Mouse (Mus musculus): ENCODE measurements around the gene Hpgd. TPM values are rescaled to one million over a fixed set of nuclear protein-coding genes. Genes with fewer than 3 reads are reported as not detected.

Gene Hpgd
- polyA plus RNA-seq, 1 experiment: not detected

DNA sequence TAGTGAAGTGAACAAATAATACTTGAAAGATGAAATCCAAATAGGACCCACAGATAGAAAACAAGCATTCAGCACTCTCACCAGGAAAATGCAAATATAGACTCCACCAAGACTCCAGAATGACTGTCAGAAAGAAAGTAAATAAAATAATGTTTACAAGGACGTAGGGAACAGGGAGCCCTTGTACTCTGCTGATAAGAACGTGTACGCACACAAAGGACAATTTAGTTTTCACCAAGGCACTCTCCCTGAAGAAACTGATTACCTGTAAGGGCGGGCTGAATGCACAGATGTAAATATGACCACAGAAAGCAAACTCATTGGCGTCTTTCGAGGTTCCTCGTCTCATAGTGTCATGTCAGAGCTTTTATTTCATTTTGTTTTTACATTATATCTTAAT lies 10.2 kb downstream of the Hpgd start:
- Histone ChIP-seq H3K4me3 (ENCODE audit: insufficient read depth, low read depth, low read length) (no peak overlapping the region), H3K4me1 (ENCODE audit: control insufficient read depth, insufficient read depth, low read length) (no peaks in the 10 kb centered on the region), H3K27ac (ENCODE audit: insufficient read depth, low read depth, low read length) (no peak overlapping the region)
- WGBS: 87% methylated on average over 7 of the region's 7 CpGs
- TF ChIP-seq POLR2A (IDR thresholded peaks at IDR 0.05; ENCODE audit: insufficient read depth, low read depth, low read length) (no peak), CTCF (IDR thresholded peaks at IDR 0.05; ENCODE audit: insufficient read depth, low read depth, low read length) (no peak)

DNA sequence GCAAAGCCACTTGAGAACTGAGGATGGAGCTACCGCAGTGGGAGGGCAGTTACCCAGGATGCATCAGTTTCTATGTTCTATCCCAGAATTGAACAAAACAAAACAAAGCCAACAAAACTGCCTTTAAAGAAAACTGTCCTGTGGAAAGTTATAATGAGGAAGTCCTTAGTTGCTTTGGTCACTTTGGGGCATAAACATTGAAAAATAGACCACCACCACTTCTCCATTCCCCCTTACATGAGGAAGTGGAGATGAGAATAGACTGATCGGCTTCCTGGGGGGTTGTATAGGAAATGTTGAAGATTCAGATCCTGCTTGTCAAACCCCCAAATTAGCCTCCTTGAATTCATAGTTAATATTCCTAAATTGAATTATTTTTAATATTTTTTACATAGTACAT lies 19.2 kb downstream of the Hpgd start:
- Histone ChIP-seq H3K27ac (ENCODE audit: insufficient read depth, low read depth, low read length) (no peak overlapping the region), H3K4me1 (ENCODE audit: control insufficient read depth, insufficient read depth, low read length) (no peaks in the 10 kb centered on the region), H3K4me3 (ENCODE audit: insufficient read depth, low read depth, low read length) (no peak overlapping the region)
- WGBS: 96% methylated on average over 2 of the region's 2 CpGs
- TF ChIP-seq POLR2A (IDR thresholded peaks at IDR 0.05; ENCODE audit: insufficient read depth, low read depth, low read length) (no peak), CTCF (IDR thresholded peaks at IDR 0.05; ENCODE audit: insufficient read depth, low read depth, low read length) (no peak)

DNA sequence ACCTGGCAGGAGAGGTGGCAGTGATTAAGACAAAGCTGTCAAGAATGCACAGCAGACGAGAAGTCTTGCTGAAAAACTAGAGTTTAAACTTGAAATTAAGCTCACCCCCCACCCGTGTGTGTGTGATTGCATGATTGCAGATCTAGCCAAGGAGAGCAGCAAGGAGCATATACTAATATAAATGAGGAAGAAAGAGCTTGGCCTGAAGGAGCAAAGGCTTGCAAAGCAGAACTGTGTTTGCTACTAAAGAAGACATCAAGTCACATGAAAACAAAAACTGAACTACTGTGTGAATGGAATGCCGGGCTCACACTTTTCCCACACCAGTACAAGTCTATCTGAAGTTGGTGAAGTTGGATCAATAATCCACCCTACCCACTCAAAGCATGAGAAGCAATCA lies 20.8 kb downstream of the Hpgd start:
- 85% methylated on average over 3 of the region's 3 CpGs for WGBS
- H3K4me1 ChIP-seq (ENCODE audit: control insufficient read depth, insufficient read depth, low read length): no peaks in the 10 kb centered on the region
- no peak overlapping the region for H3K27ac ChIP-seq (ENCODE audit: insufficient read depth, low read depth, low read length)
- no peak for TF ChIP-seq CTCF (IDR thresholded peaks at IDR 0.05; ENCODE audit: insufficient read depth, low read depth, low read length)
- no peak overlapping the region for H3K4me3 ChIP-seq (ENCODE audit: insufficient read depth, low read depth, low read length)

DNA sequence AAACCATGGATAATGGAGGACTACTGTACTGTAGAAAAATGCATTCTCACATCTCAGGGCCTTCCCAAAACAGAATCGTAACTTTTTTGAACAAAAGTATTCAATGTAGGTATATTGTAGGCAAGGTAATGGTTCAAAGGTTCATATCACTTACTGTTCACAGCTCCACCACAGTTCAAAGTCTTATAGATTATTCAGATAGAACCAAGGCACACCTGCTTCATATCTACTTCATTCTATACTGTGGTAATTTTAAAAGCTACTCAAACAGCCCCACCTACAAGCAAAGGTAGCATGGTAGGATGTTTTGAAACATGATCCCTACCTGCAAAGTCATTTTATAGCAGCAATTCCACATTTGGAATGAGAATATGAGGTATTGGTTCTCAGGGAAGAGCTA lies 28.9 kb downstream of the Hpgd start:
- no peak overlapping the region for H3K4me3 ChIP-seq (ENCODE audit: insufficient read depth, low read depth, low read length)
- no peak overlapping the region for H3K27ac ChIP-seq (ENCODE audit: insufficient read depth, low read depth, low read length)
- 94% methylated on average over 1 of the region's 1 CpGs for WGBS
- H3K4me1 ChIP-seq (ENCODE audit: control insufficient read depth, insufficient read depth, low read length): no peaks in the 10 kb centered on the region
- TF ChIP-seq CTCF (IDR thresholded peaks at IDR 0.05; ENCODE audit: insufficient read depth, low read depth, low read length) (no peak), POLR2A (IDR thresholded peaks at IDR 0.05; ENCODE audit: insufficient read depth, low read depth, low read length) (no peak)

GRCm38 (mm10) chr8:56327709-56328108 lies 33.3 kb downstream of the Hpgd start:
- TF ChIP-seq POLR2A (IDR thresholded peaks at IDR 0.05; ENCODE audit: insufficient read depth, low read depth, low read length) (no peak), CTCF (IDR thresholded peaks at IDR 0.05; ENCODE audit: insufficient read depth, low read depth, low read length) (no peak)
- no peak overlapping the region for H3K4me3 ChIP-seq (ENCODE audit: insufficient read depth, low read depth, low read length)
- no peak overlapping the region for H3K27ac ChIP-seq (ENCODE audit: insufficient read depth, low read depth, low read length)
- 76% methylated on average over 3 of the region's 3 CpGs for WGBS
- H3K4me1 ChIP-seq (ENCODE audit: control insufficient read depth, insufficient read depth, low read length): no peaks in the 10 kb centered on the region

DNA sequence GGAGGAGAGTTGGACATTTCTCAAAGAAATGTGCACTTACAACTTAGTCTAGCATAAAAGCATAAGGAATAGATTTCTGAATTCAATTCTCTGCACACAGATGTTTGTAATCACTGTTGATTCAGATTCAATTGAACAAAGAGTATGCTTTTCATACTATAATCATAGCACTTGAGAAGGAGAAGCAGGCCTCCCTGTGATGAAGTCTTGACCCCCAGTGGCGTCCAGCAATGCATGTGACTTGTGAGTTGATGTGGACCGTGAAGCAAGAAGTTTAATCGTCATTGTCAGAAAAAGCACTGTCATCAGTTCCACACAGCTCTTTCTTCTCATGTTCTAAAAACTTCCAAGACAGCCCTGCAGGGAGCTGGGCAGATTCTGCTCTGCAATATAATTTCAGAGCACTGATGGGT lies 33.8 kb downstream of the Hpgd start:
- H3K4me1 ChIP-seq (ENCODE audit: control insufficient read depth, insufficient read depth, low read length): no peaks in the 10 kb centered on the region
- no peak overlapping the region for H3K27ac ChIP-seq (ENCODE audit: insufficient read depth, low read depth, low read length)
- no peak for TF ChIP-seq CTCF (IDR thresholded peaks at IDR 0.05; ENCODE audit: insufficient read depth, low read depth, low read length)
- no peak for TF ChIP-seq POLR2A (IDR thresholded peaks at IDR 0.05; ENCODE audit: insufficient read depth, low read depth, low read length)
- WGBS: 64% methylated on average over 3 of the region's 3 CpGs
- H3K4me3 ChIP-seq (ENCODE audit: insufficient read depth, low read depth, low read length): no peak overlapping the region

DNA sequence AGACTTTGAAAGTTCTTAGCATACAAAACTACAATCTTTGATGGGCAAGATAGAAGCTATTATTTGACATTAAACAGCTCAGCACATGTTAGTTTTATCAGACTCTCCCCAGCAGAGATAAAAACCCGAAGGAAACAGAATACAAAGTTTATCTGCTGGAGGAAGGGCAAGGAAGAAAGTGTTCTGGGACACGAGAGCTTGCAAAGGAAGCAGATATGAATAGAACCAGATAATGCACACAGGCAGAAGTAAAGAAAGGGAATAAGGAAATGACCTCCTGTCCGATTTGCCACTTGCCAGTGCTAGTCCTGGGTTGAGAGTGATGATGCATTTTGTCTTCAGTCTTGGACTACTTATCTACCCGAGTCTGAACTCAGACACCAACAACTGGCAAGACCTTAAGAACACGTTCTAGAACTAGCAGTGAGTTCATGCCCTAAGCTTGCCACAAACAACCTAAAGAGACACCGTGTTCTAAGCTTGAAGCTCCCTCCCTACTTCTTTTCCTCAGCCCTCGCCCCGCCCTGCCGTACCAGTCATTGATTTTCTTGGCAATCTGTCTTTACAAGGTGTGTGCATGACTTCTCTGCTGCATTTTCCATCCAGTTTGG lies 41.1 kb downstream of the Hpgd start:
- H3K27ac ChIP-seq (ENCODE audit: insufficient read depth, low read depth, low read length): no peak overlapping the region
- TF ChIP-seq POLR2A (IDR thresholded peaks at IDR 0.05; ENCODE audit: insufficient read depth, low read depth, low read length) (no peak), CTCF (IDR thresholded peaks at IDR 0.05; ENCODE audit: insufficient read depth, low read depth, low read length) (no peak)
- WGBS: 88% methylated on average over 9 of the region's 9 CpGs
- no peak overlapping the region for H3K4me3 ChIP-seq (ENCODE audit: insufficient read depth, low read depth, low read length)
- H3K4me1 ChIP-seq (ENCODE audit: control insufficient read depth, insufficient read depth, low read length): no peaks in the 10 kb centered on the region

GRCm38 (mm10) chr8:56336771-56337170 lies 42.4 kb downstream of the Hpgd start:
- no peaks in the 10 kb centered on the region for H3K4me1 ChIP-seq (ENCODE audit: control insufficient read depth, insufficient read depth, low read length)
- 80% methylated on average over 8 of the region's 8 CpGs for WGBS
- TF ChIP-seq CTCF (IDR thresholded peaks at IDR 0.05; ENCODE audit: insufficient read depth, low read depth, low read length): no peak
- no peak for TF ChIP-seq POLR2A (IDR thresholded peaks at IDR 0.05; ENCODE audit: insufficient read depth, low read depth, low read length)

DNA sequence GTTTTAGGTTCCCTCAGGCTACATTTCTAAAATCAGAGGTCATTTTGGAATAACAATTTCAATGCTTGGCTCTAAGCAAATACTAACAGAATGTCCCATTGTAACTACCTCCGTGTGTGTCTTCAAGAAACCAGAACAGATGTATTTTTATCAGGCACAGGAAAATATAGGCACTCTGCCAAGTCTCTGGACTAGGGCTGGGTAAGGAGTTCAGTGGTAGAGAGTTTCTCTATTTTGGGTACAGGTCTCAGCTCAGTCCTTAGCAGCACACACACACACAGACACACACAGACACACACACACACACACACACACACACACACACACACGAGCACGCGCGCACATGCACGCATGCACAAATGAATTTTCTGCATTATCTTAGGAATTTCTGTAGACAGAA lies 49.1 kb downstream of the Hpgd start:
- no peaks in the 10 kb centered on the region for H3K4me1 ChIP-seq (ENCODE audit: control insufficient read depth, insufficient read depth, low read length)
- no peak overlapping the region for H3K27ac ChIP-seq (ENCODE audit: insufficient read depth, low read depth, low read length)
- TF ChIP-seq CTCF (IDR thresholded peaks at IDR 0.05; ENCODE audit: insufficient read depth, low read depth, low read length) (no peak), POLR2A (IDR thresholded peaks at IDR 0.05; ENCODE audit: insufficient read depth, low read depth, low read length) (no peak)
- 77% methylated on average over 6 of the region's 6 CpGs for WGBS
- H3K4me3 ChIP-seq (ENCODE audit: insufficient read depth, low read depth, low read length): no peak overlapping the region

More at GRCm38 (mm10) chr8:56336771-56337170, 42.4 kb downstream of the Hpgd start:
- Histone ChIP-seq H3K27ac (ENCODE audit: insufficient read depth, low read depth, low read length) (no peak overlapping the region), H3K4me3 (ENCODE audit: insufficient read depth, low read depth, low read length) (no peak overlapping the region)

DNA sequence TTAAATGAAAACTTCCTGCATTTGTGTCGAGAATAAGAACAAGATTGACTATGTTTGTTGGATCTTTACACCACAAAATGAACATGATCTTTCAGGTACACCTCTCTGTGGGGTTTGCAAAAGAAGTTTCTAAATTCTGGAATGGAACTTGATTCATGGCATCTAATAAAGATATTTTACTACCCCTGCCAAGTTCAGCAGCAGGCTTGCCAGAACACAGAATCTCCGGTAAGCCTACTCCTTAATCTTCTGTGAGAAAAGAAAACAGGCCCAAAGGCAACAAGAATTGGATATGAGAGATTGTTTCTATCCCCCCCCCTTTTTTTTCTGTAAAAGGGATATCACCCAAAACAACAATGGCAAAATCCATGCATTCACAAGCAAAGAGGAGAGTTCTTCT lies 49.6 kb downstream of the Hpgd start:
- TF ChIP-seq CTCF (IDR thresholded peaks at IDR 0.05; ENCODE audit: insufficient read depth, low read depth, low read length) (no peak), POLR2A (IDR thresholded peaks at IDR 0.05; ENCODE audit: insufficient read depth, low read depth, low read length) (no peak)
- H3K27ac ChIP-seq (ENCODE audit: insufficient read depth, low read depth, low read length): no peak overlapping the region
- WGBS: 73% methylated on average over 2 of the region's 2 CpGs
- no peak overlapping the region for H3K4me3 ChIP-seq (ENCODE audit: insufficient read depth, low read depth, low read length)
- no peaks in the 10 kb centered on the region for H3K4me1 ChIP-seq (ENCODE audit: control insufficient read depth, insufficient read depth, low read length)
